Mouse (Mus musculus) limb, embryonic 13.5 days (tissue): ENCODE data around the gene Mfn2. TPM values are rescaled to one million over a fixed set of nuclear protein-coding genes. Genes with fewer than 3 reads are reported as not detected.
"Not testable (repeated sequence)": the region's sequence is repeated elsewhere in the genome, so short reads cannot be mapped to it uniquely, and the experiment has no call there.

ENCODE experiments used
- ATAC-seq: fragments of 200-750 bp; cut with Nextera tagmentation; 2 replicates; pipeline ENCODE4 v1.8.0; 2017; ENCODE audit warnings: low read depth, moderate number of reproducible peaks, moderate TSS enrichment; ENCODE audit not compliant: low FRiP score
- H3K27ac ChIP-seq: fragments of 300-500 bp; sonication (generic); 2 replicates; pipeline ENCODE4 v1.5.1; 2015; ENCODE audit warnings: inconsistent platforms, mild to moderate bottlenecking, moderate library complexity
- H3K27me3 ChIP-seq: fragments of 300-500 bp; sonication (generic); 2 replicates; pipeline ENCODE4 v1.6.1; 2015; ENCODE audit warnings: mild to moderate bottlenecking, inconsistent platforms
- H3K36me3 ChIP-seq: fragments of 300-500 bp; sonication (generic); 2 replicates; pipeline ENCODE4 v1.6.1; 2015; ENCODE audit warnings: inconsistent platforms, mild to moderate bottlenecking, moderate library complexity
- H3K4me1 ChIP-seq: fragments of 300-500 bp; sonication (generic); 2 replicates; pipeline ENCODE4 v1.6.1; 2015; ENCODE audit warnings: inconsistent platforms
- H3K4me2 ChIP-seq: fragments of 300-500 bp; sonication (generic); replicated peaks from 2 replicates; pipeline ENCODE4 v1.6.1; 2015; ENCODE audit warnings: inconsistent platforms, mild to moderate bottlenecking, moderate library complexity
- H3K4me3 ChIP-seq: fragments of 300-500 bp; sonication (generic); 2 replicates; pipeline ENCODE4 v1.5.1; 2015; ENCODE audit warnings: moderate library complexity, mild to moderate bottlenecking, inconsistent platforms
- H3K9ac ChIP-seq: fragments of 300-500 bp; sonication (generic); 2 replicates; pipeline ENCODE4 v1.6.1; 2015; ENCODE audit warnings: mild to moderate bottlenecking, inconsistent platforms
- H3K9me3 ChIP-seq: fragments of 300-500 bp; sonication (generic); 2 replicates; pipeline ENCODE4 v1.6.1; 2016; ENCODE audit warnings: inconsistent platforms
- WGBS: fragments of 180-500 bp; shearing (Covaris S2); methylation state at CpG from one replicate; pipeline ENCODE4 v1.1.7; 2015; 5-methylcytosine and 5-hydroxymethylcytosine counted together
- polyA plus RNA-seq: library from polyadenylated mRNA; unstranded; fragments of >200 nt; fragmentation: Nextera tagmentation; extraction: Ambion mirVana; gene quantifications from 2 replicates; pipeline ENCODE4 v1.2.1, GENCODE M21; 2015

The Mfn2 gene
- polyA plus RNA-seq, 1 experiment from 2014 or later, result 37.8 TPM

- no peak for ATAC-seq
- Histone ChIP-seq H3K27ac (no peak overlapping the region), H3K27me3 (no peaks in the 10 kb centered on the region), H3K9ac (no peak overlapping the region), H3K4me1 (peaks cover 23% of the 10 kb centered on the region), H3K4me2 (no peak overlapping the region), H3K36me3 (peaks cover 50% of the 10 kb centered on the region), H3K9me3 (no peaks in the 10 kb centered on the region; the same call in 1 of the 2 replicates), H3K4me3 (no peak overlapping the region)
- 91% methylated on average over 6 of the region's 6 CpGs for WGBS
Measured at GRCm38 (mm10) chr4:147865651-147866050, 38.9 kb downstream of the Mfn2 start.

- WGBS, result 90% methylated on average over 3 of the region's 3 CpGs
- Histone ChIP-seq H3K9me3 (no peaks in the 10 kb centered on the region), H3K4me1 (peaks cover 1% of the 10 kb centered on the region), H3K4me2 (no peak overlapping the region), H3K9ac (no peak overlapping the region), H3K27me3 (no peaks in the 10 kb centered on the region), H3K27ac (no peak overlapping the region), H3K4me3 (no peak overlapping the region), H3K36me3 (peaks cover 58% of the 10 kb centered on the region)
- no peak for ATAC-seq
Measured at GRCm38 (mm10) chr4:147862051-147862450, 42.5 kb downstream of the Mfn2 start.

GRCm38 (mm10) chr4:147850776-147851175 is 53.7 kb downstream of the Mfn2 start:
- no peak for ATAC-seq
- peaks cover 4% of the 10 kb centered on the region; the same call in 1 of the 2 replicates for H3K36me3 ChIP-seq
- no peaks in the 10 kb centered on the region for H3K9me3 ChIP-seq
- H3K27me3 ChIP-seq, result no peaks in the 10 kb centered on the region
- no peak overlapping the region for H3K4me3 ChIP-seq
- H3K4me1 ChIP-seq, result peaks cover 11% of the 10 kb centered on the region
- no peak overlapping the region for H3K4me2 ChIP-seq
- no peak overlapping the region for H3K27ac ChIP-seq
- no peak overlapping the region for H3K9ac ChIP-seq
- 75% methylated on average over 2 of the region's 2 CpGs for WGBS

GRCm38 (mm10) chr4:147848584-147848991 is 55.9 kb downstream of the Mfn2 start:
- Histone ChIP-seq H3K9ac (peak overlapping the region; percentile 70), H3K36me3 (peaks cover 24% of the 10 kb centered on the region), H3K27ac (no peak overlapping the region), H3K4me3 (peak overlapping the region; percentile 86), H3K9me3 (peaks cover 14% of the 10 kb centered on the region), H3K4me2 (peak overlapping the region; percentile 68), H3K27me3 (no peaks in the 10 kb centered on the region), H3K4me1 (peaks cover 11% of the 10 kb centered on the region)
- WGBS, result 6% methylated on average over 4 of the region's 4 CpGs
- peak; percentile 73 for ATAC-seq

- Histone ChIP-seq H3K27me3 (no peaks in the 10 kb centered on the region), H3K27ac (no peak within 1 kb of the TSS), H3K9ac (peak within 1 kb of the TSS; percentile 78), H3K4me2 (peak within 1 kb of the TSS; percentile 68), H3K4me1 (peaks cover 11% of the 10 kb centered on the region), H3K9me3 (peaks cover 20% of the 10 kb centered on the region), H3K36me3 (peaks cover 31% of the 10 kb centered on the region), H3K4me3 (peak within 1 kb of the TSS; percentile 86)
- peak; percentile 92 for ATAC-seq
- 4% methylated on average over 23 of the region's 23 CpGs for WGBS
Measured at GRCm38 (mm10) chr4:147847614-147848583, 56.6 kb downstream of the Mfn2 start, which contains the start of gene Zfp933. TSS of gene Zfp933 (minus strand) at chr4:147848366.

GRCm38 (mm10) chr4:147842871-147843270 is 61.6 kb downstream of the Mfn2 start:
- no peak overlapping the region for H3K9ac ChIP-seq
- no peak overlapping the region for H3K4me3 ChIP-seq
- peaks cover 6% of the 10 kb centered on the region for H3K4me1 ChIP-seq
- H3K36me3 ChIP-seq, result peaks cover 60% of the 10 kb centered on the region
- H3K4me2 ChIP-seq, result no peak overlapping the region
- WGBS, result 94% methylated on average over 3 of the region's 3 CpGs
- H3K27ac ChIP-seq, result no peak overlapping the region
- peaks cover 41% of the 10 kb centered on the region for H3K9me3 ChIP-seq
- no peaks in the 10 kb centered on the region for H3K27me3 ChIP-seq
- no peak for ATAC-seq

- over 99% methylated on average over 16 of the region's 26 CpGs for WGBS
- H3K27ac ChIP-seq, ATAC-seq, H3K4me3 ChIP-seq, H3K4me1 ChIP-seq, H3K27me3 ChIP-seq, H3K4me2 ChIP-seq, H3K9ac ChIP-seq: not testable (repeated sequence)
- H3K9me3 ChIP-seq, result peaks cover 35% of the 10 kb centered on the region
- peaks cover 42% of the 10 kb centered on the region for H3K36me3 ChIP-seq
Measured at GRCm38 (mm10) chr4:147839282-147839681, 65.2 kb downstream of the Mfn2 start.

GRCm38 (mm10) chr4:147824389-147824788 is 80.1 kb downstream of the Mfn2 start:
- Histone ChIP-seq H3K4me1 (no peaks in the 10 kb centered on the region), H3K27ac (no peak overlapping the region), H3K27me3 (no peaks in the 10 kb centered on the region), H3K9me3 (peaks cover 90% of the 10 kb centered on the region), H3K9ac (no peak overlapping the region), H3K36me3 (peaks cover 76% of the 10 kb centered on the region), H3K4me3 (no peak overlapping the region), H3K4me2 (no peak overlapping the region)
- 95% methylated on average over 4 of the region's 4 CpGs for WGBS
- no peak for ATAC-seq

Other genes with a start within 250 kb of the Mfn2 start
- not detected in 2 replicates for gene Zfp534, start 202.2 kb downstream of the Mfn2 start, polyA plus RNA-seq
- gene Zfp984, start 94.9 kb downstream of the Mfn2 start, polyA plus RNA-seq, result 6.1 and 7.1 TPM in 2 replicates
- gene Zfp933, start 56.3 kb downstream of the Mfn2 start, polyA plus RNA-seq, result 5.4 and 7.1 TPM in 2 replicates
- gene Miip, start 35.9 kb downstream of the Mfn2 start, polyA plus RNA-seq, result 42.8 and 48.8 TPM in 2 replicates
- gene Fv1, start 35.7 kb downstream of the Mfn2 start, polyA plus RNA-seq, result 11.3 and 13.0 TPM in 2 replicates
- gene Plod1, start 32.1 kb upstream of the Mfn2 start, polyA plus RNA-seq, result 78.2 and 82.8 TPM in 2 replicates
- gene 2510039O18Rik, start 36.2 kb upstream of the Mfn2 start, polyA plus RNA-seq, result 13.4 and 13.7 TPM in 2 replicates
- not detected in 2 replicates for gene Nppb, start 81.1 kb upstream of the Mfn2 start, polyA plus RNA-seq
- not detected in 2 replicates for gene Nppa, start 96.0 kb upstream of the Mfn2 start, polyA plus RNA-seq
- gene Clcn6, start 134.1 kb upstream of the Mfn2 start, polyA plus RNA-seq, result 7.5 and 8.2 TPM in 2 replicates
- 24.3 and 24.9 TPM in 2 replicates for gene Mthfr, start 134.4 kb upstream of the Mfn2 start, polyA plus RNA-seq
- 13.2 and 14.1 TPM in 2 replicates for gene Agtrap, start 183.3 kb upstream of the Mfn2 start, polyA plus RNA-seq
- gene Mad2l2, start 225.7 kb upstream of the Mfn2 start, polyA plus RNA-seq, result 78.3 and 85.2 TPM in 2 replicates
- gene Draxin, start 226.0 kb upstream of the Mfn2 start, polyA plus RNA-seq, result 0.76 and 0.80 TPM in 2 replicates
- 11.9 and 13.0 TPM in 2 replicates for gene Fbxo6, start 247.4 kb upstream of the Mfn2 start, polyA plus RNA-seq